Mouse (Mus musculus): Measurements from ENCODE around the gene Pfas.

DNA sequence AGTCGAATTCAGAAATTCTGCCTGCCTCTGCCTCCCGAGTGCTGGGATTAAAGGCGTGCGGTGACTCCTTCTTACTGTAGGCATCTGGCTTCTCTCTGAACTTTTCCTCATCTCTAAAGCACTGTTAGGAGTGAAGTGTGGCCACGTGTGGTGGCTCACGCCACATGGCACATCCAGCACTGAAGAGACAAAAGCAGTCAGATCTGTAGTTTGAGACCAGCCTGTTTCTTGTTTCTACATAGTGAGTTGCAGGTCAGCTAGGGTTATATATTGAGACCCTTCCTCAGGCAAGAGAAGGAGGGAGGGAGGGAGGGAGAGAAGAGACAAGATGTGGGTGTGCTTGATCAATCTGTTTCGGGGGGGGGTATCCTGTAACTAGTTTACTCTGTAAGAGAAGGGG is 33.2 kb downstream of the Pfas start, which contains the start of gene Rangrf:
- no peak for TF ChIP-seq CTCF (IDR thresholded peaks at IDR 0.05; ENCODE audit: insufficient read depth, low read depth, low read length)
- no peak for TF ChIP-seq POLR2A (IDR thresholded peaks at IDR 0.05; ENCODE audit: insufficient read depth, low read depth, low read length)
